Mouse (Mus musculus): ENCODE data around the gene Map6. TPM values are rescaled to one million over a fixed set of nuclear protein-coding genes. Genes with fewer than 3 reads are reported as not detected.
"Not testable (repeated sequence)": the region's sequence is repeated elsewhere in the genome, so short reads cannot be mapped to it uniquely, and the experiment has no call there.

The Map6 gene
- polyA plus RNA-seq, 1 experiment from 2014 or later, result 1.7 TPM

GRCm38 (mm10) chr7:99358371-99358770, 91.1 kb downstream of the Map6 start:
- H3K27ac ChIP-seq (ENCODE audit: low read length), result no peak overlapping the region

GRCm38 (mm10) chr7:99360021-99360802, 93.0 kb downstream of the Map6 start:
- H3K36me3 ChIP-seq (ENCODE audit: insufficient read depth, low read length), result no peaks in the 10 kb centered on the region
- no peak overlapping the region for H3K4me3 ChIP-seq (ENCODE audit: low read length)
- whole genome bisulfite sequencing, result 8% methylated on average over 10 of the region's 10 CpGs
- H3K27ac ChIP-seq (ENCODE audit: low read length), result peak overlapping the region; percentile 99
- H3K27me3 ChIP-seq (ENCODE audit: insufficient read depth, low read length), result no peaks in the 10 kb centered on the region
- H3K9ac ChIP-seq (replicated peaks; ENCODE audit: low read length), result peak overlapping the region; percentile 63
- peak overlapping the region; percentile 22; the same call in 1 of the 2 replicates for H3K4me2 ChIP-seq (replicated peaks; ENCODE audit: low read depth, low read length)
- H3K4me1 ChIP-seq (ENCODE audit: insufficient read depth, low read length), result peaks cover 43% of the 10 kb centered on the region
- no peaks in the 10 kb centered on the region for H3K9me3 ChIP-seq (ENCODE audit: low read length)
- peak; percentile 99 for ATAC-seq (ENCODE audit: low FRiP score, low TSS enrichment)

More at GRCm38 (mm10) chr7:99358371-99358770, 91.1 kb downstream of the Map6 start:
- Histone ChIP-seq H3K4me3 (ENCODE audit: low read length) (no peak overlapping the region), H3K9me3 (ENCODE audit: low read length) (no peaks in the 10 kb centered on the region), H3K36me3 (ENCODE audit: insufficient read depth, low read length) (no peaks in the 10 kb centered on the region), H3K9ac (replicated peaks; ENCODE audit: low read length) (no peak overlapping the region), H3K27me3 (ENCODE audit: insufficient read depth, low read length) (no peaks in the 10 kb centered on the region), H3K4me2 (replicated peaks; ENCODE audit: low read depth, low read length) (no peak overlapping the region), H3K4me1 (ENCODE audit: insufficient read depth, low read length) (peaks cover 57% of the 10 kb centered on the region)
- 88% methylated on average over 8 of the region's 8 CpGs for WGBS
- ATAC-seq (ENCODE audit: low FRiP score, low TSS enrichment), result no peak

DNA sequence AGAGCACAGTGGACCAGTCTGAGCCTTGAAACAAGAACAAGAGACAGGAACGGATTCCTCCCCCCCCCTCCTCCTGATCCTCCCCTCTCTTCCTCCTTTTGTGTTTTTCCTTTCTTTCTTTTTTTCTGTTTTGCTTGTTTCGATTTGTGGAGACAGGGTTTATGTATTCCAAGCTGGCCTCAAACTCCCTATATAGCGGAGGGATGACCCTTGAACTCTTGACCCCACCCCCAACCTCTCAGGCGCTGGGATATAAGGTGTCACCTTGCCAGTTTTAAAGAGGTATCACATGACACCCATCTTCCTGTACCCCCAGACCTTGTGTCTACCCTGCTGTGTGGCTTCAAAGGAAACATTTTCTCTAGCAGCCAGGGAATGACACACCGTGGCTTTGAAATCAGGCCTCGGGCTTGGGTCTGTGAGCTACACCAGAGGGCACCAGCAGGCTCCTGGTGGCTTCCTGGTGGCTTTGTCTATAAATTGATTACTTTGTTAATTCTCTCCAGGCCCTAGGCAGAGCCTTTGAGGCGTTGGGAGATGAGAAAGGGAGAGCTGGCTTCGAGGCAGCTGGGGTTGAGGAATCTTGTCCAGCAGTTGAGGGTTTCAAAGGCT, 93.7 kb downstream of the Map6 start:
- H3K9me3 ChIP-seq (ENCODE audit: low read length), result no peaks in the 10 kb centered on the region
- ATAC-seq (ENCODE audit: low FRiP score, low TSS enrichment), result no peak
- H3K27ac ChIP-seq (ENCODE audit: low read length), result peak overlapping the region; percentile 99
- peaks cover 37% of the 10 kb centered on the region for H3K4me1 ChIP-seq (ENCODE audit: insufficient read depth, low read length)
- H3K4me2 ChIP-seq (replicated peaks; ENCODE audit: low read depth, low read length), result peak overlapping the region; percentile 22; the same call in 1 of the 2 replicates
- H3K36me3 ChIP-seq (ENCODE audit: insufficient read depth, low read length), result no peaks in the 10 kb centered on the region
- 14% methylated on average over 8 of the region's 8 CpGs for WGBS
- peak overlapping the region; percentile 63 for H3K9ac ChIP-seq (replicated peaks; ENCODE audit: low read length)
- H3K27me3 ChIP-seq (ENCODE audit: insufficient read depth, low read length), result no peaks in the 10 kb centered on the region
- no peak overlapping the region for H3K4me3 ChIP-seq (ENCODE audit: low read length)

GRCm38 (mm10) chr7:99362137-99362536, 94.9 kb downstream of the Map6 start:
- H3K27me3 ChIP-seq (ENCODE audit: insufficient read depth, low read length), result no peaks in the 10 kb centered on the region
- WGBS, result 79% methylated on average over 2 of the region's 2 CpGs
- no peak for ATAC-seq (ENCODE audit: low FRiP score, low TSS enrichment)

DNA sequence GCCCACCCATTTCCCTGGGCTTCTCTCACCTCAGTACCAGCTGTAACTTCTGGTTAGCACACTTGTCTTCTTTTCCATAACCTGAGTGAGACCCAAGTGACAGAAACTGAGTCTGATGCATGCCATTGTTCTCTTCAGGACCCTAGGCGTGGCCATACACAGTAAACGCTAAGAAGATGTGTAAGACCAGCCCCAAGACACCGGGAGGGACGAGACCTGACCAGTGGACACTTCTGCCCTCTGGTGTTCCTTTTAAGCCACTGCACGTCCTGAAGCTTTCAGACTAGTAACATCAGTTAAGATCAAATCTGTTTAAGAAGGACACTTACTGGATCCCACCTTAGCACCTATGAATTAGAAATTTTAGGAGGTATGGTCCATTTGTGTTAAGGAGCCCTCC, 97.8 kb downstream of the Map6 start:
- Histone ChIP-seq H3K4me3 (ENCODE audit: low read length) (no peak overlapping the region), H3K36me3 (ENCODE audit: insufficient read depth, low read length) (no peaks in the 10 kb centered on the region), H3K9ac (replicated peaks; ENCODE audit: low read length) (no peak overlapping the region), H3K27me3 (ENCODE audit: insufficient read depth, low read length) (no peaks in the 10 kb centered on the region), H3K9me3 (ENCODE audit: low read length) (no peaks in the 10 kb centered on the region), H3K27ac (ENCODE audit: low read length) (no peak overlapping the region), H3K4me2 (replicated peaks; ENCODE audit: low read depth, low read length) (no peak overlapping the region), H3K4me1 (ENCODE audit: insufficient read depth, low read length) (peaks cover 9% of the 10 kb centered on the region)
- ATAC-seq (ENCODE audit: low FRiP score, low TSS enrichment), result no peak
- WGBS, result 2% methylated on average over 5 of the region's 5 CpGs

More at GRCm38 (mm10) chr7:99362137-99362536, 94.9 kb downstream of the Map6 start:
- Histone ChIP-seq H3K4me3 (ENCODE audit: low read length) (no peak overlapping the region), H3K4me1 (ENCODE audit: insufficient read depth, low read length) (peaks cover 25% of the 10 kb centered on the region), H3K9ac (replicated peaks; ENCODE audit: low read length) (no peak overlapping the region), H3K9me3 (ENCODE audit: low read length) (no peaks in the 10 kb centered on the region), H3K36me3 (ENCODE audit: insufficient read depth, low read length) (no peaks in the 10 kb centered on the region), H3K27ac (ENCODE audit: low read length) (no peak overlapping the region), H3K4me2 (replicated peaks; ENCODE audit: low read depth, low read length) (no peak overlapping the region)

DNA sequence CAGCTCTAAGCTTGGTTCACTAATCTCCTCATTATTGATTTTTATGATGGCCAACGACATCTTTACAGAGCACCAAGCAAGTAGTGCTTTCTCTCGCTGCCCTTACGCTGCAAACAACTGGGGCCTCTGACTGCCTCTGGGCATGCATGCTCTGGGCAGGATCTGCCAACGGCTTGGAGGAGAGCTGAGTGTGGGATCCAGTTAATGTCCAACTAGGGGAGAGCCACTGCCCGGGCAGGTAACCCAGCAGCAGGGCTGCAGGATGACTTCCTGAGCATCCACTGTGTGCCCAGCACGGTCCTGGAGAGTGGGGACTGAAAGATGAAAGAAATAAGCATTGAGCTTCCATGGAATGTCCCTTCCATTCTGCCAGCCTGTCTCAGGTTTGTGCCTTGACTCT, 99.5 kb downstream of the Map6 start:
- WGBS, result 51% methylated on average over 6 of the region's 6 CpGs
- Histone ChIP-seq H3K27me3 (ENCODE audit: insufficient read depth, low read length) (no peaks in the 10 kb centered on the region), H3K27ac (ENCODE audit: low read length) (no peak overlapping the region), H3K36me3 (ENCODE audit: insufficient read depth, low read length) (no peaks in the 10 kb centered on the region), H3K4me2 (replicated peaks; ENCODE audit: low read depth, low read length) (no peak overlapping the region), H3K4me1 (ENCODE audit: insufficient read depth, low read length) (no peaks in the 10 kb centered on the region; the same call in 1 of the 2 replicates), H3K9ac (replicated peaks; ENCODE audit: low read length) (no peak overlapping the region), H3K4me3 (ENCODE audit: low read length) (no peak overlapping the region), H3K9me3 (ENCODE audit: low read length) (no peaks in the 10 kb centered on the region)
- ATAC-seq (ENCODE audit: low FRiP score, low TSS enrichment), result peak; percentile 47; the same call in 1 of the 2 replicates

- not testable (repeated sequence) for H3K27me3 ChIP-seq (ENCODE audit: insufficient read depth, low read length); ATAC-seq (ENCODE audit: low FRiP score, low TSS enrichment); H3K36me3 ChIP-seq (ENCODE audit: insufficient read depth, low read length)
These were observed 107.1 kb downstream of the Map6 start for GRCm38 (mm10) chr7:99374325-99374724.

DNA sequence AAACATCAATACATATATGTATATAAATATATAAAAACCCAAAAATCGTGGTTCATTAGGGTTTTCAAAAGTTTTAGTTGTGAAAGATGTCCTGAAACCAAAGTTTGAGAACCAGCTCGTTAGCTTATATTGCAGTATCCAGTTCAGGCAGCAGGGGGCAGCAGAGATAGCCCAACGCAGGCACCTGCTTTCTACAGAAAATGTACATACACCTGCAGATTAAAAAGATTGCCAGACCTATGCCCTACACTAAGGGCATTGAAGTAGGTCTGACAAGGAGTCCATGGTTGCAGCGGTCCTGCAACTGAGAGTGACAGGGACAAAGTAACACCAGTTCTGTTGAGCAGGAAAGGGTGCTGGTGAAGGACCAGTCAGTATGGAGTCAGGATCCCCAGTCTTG, 108.2 kb downstream of the Map6 start:
- Histone ChIP-seq H3K9me3 (ENCODE audit: low read length) (no peaks in the 10 kb centered on the region), H3K4me3 (ENCODE audit: low read length) (no peak overlapping the region), H3K36me3 (ENCODE audit: insufficient read depth, low read length) (no peaks in the 10 kb centered on the region), H3K4me2 (replicated peaks; ENCODE audit: low read depth, low read length) (no peak overlapping the region), H3K9ac (replicated peaks; ENCODE audit: low read length) (no peak overlapping the region), H3K4me1 (ENCODE audit: insufficient read depth, low read length) (peaks cover 12% of the 10 kb centered on the region; the same call in 1 of the 2 replicates), H3K27ac (ENCODE audit: low read length) (no peak overlapping the region), H3K27me3 (ENCODE audit: insufficient read depth, low read length) (0 out of 2 replicates have a peak, but pooled peaks cover 4% of the 10 kb centered on the region)
- ATAC-seq (ENCODE audit: low FRiP score, low TSS enrichment), result no peak
- WGBS, result 7% methylated on average over 4 of the region's 4 CpGs

More at GRCm38 (mm10) chr7:99374325-99374724, 107.1 kb downstream of the Map6 start:
- H3K4me1 ChIP-seq (ENCODE audit: insufficient read depth, low read length); H3K9ac ChIP-seq (replicated peaks; ENCODE audit: low read length); H3K27ac ChIP-seq (ENCODE audit: low read length); H3K9me3 ChIP-seq (ENCODE audit: low read length); H3K4me3 ChIP-seq (ENCODE audit: low read length); H3K4me2 ChIP-seq (replicated peaks; ENCODE audit: low read depth, low read length): not testable (repeated sequence)
- WGBS, result 57% methylated on average over 3 of the region's 3 CpGs

DNA sequence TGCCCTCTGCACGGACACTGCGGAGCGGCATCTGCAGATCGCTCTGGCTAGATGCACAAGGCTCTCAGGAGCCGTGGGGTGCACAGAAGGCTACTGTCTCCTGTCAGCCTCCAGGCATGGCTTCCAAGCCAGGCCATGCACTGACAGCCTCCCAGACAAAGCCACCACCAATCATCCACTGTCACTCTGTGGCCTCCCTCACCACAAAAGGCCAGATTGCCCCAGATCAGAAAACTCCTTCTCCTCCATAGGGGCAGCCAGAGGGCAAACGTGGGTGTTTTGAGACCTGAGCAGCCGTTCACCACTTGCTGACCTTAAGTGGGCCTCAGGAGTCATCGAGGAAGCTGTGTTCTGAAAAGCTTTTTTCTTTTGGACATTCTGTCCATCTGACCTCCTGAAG, 111.6 kb downstream of the Map6 start:
- Histone ChIP-seq H3K4me1 (ENCODE audit: insufficient read depth, low read length) (peaks cover 32% of the 10 kb centered on the region), H3K27me3 (ENCODE audit: insufficient read depth, low read length) (no peaks in the 10 kb centered on the region), H3K9ac (replicated peaks; ENCODE audit: low read length) (peak overlapping the region; percentile 27), H3K4me2 (replicated peaks; ENCODE audit: low read depth, low read length) (no peak overlapping the region), H3K27ac (ENCODE audit: low read length) (no peak overlapping the region), H3K9me3 (ENCODE audit: low read length) (no peaks in the 10 kb centered on the region), H3K4me3 (ENCODE audit: low read length) (no peak overlapping the region), H3K36me3 (ENCODE audit: insufficient read depth, low read length) (no peaks in the 10 kb centered on the region)
- 52% methylated on average over 8 of the region's 8 CpGs for WGBS
- no peak for ATAC-seq (ENCODE audit: low FRiP score, low TSS enrichment)

All from kidney, embryonic 16.5 days (tissue).